ENCODE assay signal across 15 mouse cellular contexts in the genomic region with DNA sequence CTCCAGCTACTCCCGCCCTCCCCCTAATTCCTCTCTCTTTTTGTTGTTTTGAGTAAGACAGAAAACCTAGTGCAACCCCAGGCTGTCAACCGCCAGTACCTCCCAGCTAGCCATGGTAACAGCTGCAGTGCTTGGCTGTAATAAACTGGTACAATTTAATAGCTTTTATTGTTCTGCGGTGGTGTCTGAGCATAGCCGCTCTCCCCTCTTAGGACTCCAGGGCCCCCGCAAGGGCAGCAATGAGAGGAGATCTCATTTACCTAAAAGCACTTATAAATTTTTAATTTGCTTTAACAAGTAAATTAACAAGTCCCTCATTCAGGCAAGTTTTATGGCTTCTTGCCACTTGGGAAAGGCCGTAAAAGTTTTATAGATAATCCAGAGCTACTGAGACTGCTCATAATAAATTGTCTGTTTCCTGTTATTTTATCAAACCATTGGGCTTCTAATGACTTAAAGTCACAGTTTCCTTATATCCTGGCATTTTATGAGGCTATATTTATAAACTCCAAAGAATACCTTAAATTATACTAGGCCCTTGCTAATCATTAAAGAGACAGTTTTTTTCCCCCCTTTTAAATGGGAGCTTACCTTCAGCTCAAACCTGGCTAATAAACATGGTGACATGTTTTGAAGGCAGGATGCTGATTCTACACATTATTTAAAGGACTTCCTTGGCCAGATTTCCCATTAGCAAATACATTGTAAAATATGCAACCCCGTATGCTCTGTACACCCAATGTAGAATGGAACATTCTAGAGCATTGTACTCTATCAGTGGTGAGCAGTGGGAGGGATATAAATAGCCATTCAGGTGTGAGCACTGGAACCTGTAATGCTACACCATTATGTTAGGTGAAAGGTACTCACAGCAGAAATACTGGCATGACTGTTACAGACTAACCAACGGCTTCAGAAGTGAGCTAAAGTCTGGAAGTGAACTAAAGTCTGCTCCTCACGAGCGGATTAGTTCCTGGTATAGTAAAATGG.
A peak's percentile ranks its signal among the peaks of the same experiment; 100 is the strongest.
DNase-seq lines count a peak whose midpoint lies in the region; ATAC-seq and TF ChIP-seq lines count a peak whose summit lies in the region.
"Had no signal": no experiment of that assay in that cellular context is flagged by ENCODE, and none has a peak within 500 bp of the region (broad histone marks: within the 10 kb centered on the region; RNA-seq: fewer than 3 reads in every experiment).

No protein-coding gene starts in this region.

- no peaks in the 10 kb centered on the region for H3K9me3 ChIP-seq in hindbrain, postnatal 0 days (ENCODE audit: low read length)
- H3K9me3 ChIP-seq in hindbrain, embryonic 12.5 days (replicated peaks), result no peaks in the 10 kb centered on the region
- no peaks in the 10 kb centered on the region for H3K9me3 ChIP-seq in liver, embryonic 11.5 days (ENCODE audit: control insufficient read depth, low read length)
- H3K9me3 ChIP-seq: embryonic facial prominence, embryonic 13.5 days had no signal

- no peak overlapping the region for H3K9ac ChIP-seq in hindbrain, postnatal 0 days (replicated peaks; ENCODE audit: low read length)
- no peak overlapping the region for H3K9ac ChIP-seq in hindbrain, embryonic 12.5 days
- H3K9ac ChIP-seq in liver, embryonic 11.5 days (ENCODE audit: low read depth, low read length), result no peak overlapping the region
- H3K9ac ChIP-seq: embryonic facial prominence, embryonic 13.5 days; hindbrain, embryonic 14.5 days had no signal

- no peak for ATAC-seq in hindbrain, postnatal 0 days
- no peak for ATAC-seq in hindbrain, embryonic 12.5 days (ENCODE audit: low FRiP score)
- ATAC-seq in liver, embryonic 11.5 days (replicated peaks; ENCODE audit: low FRiP score), result no peak
- ATAC-seq: forebrain, embryonic 16.5 days had no signal

- DNase-seq in hindbrain, postnatal 0 days (ENCODE audit: low spot score), result peak; percentile 34
- peak; percentile 69 for DNase-seq in hindlimb bud, embryonic 11.5 days (ENCODE audit: extremely low spot score, low read depth, low spot score)
- peak; percentile 40 for DNase-seq in kidney, postnatal 14 days
- DNase-seq in adrenal gland, adult 2 months, result no peak
- no peak for DNase-seq in urinary bladder, postnatal 36 days (ENCODE audit: low spot score in 2 of 2)
- DNase-seq in liver, embryonic 11.5 days (ENCODE audit: low spot score), result no peak
- DNase-seq: cerebellum, adult 2 months; gastrocnemius, postnatal 36 days; lung, adult 2 months had no signal

- no peaks in the 10 kb centered on the region for H3K36me3 ChIP-seq in hindbrain, postnatal 0 days (ENCODE audit: insufficient read depth, low read length)
- no peaks in the 10 kb centered on the region for H3K36me3 ChIP-seq in hindbrain, embryonic 12.5 days
- no peaks in the 10 kb centered on the region for H3K36me3 ChIP-seq in myocyte (ENCODE audit: control insufficient read depth, insufficient read depth)
- no peaks in the 10 kb centered on the region for H3K36me3 ChIP-seq in liver, embryonic 11.5 days (ENCODE audit: control insufficient read depth, insufficient read depth, low read length)
- H3K36me3 ChIP-seq: G1E had no signal

- H3K79me2 ChIP-seq in myocyte (ENCODE audit: control insufficient read depth, insufficient read depth), result no peaks in the 10 kb centered on the region

- TF ChIP-seq POLR2A in myocyte (IDR thresholded peaks at IDR 0.05; ENCODE audit: insufficient read length, low read depth), result no peak

- TF ChIP-seq CTCF in hindbrain, postnatal 0 days (IDR thresholded peaks at IDR 0.05; ENCODE audit: low read depth), result no peak

- H3ac ChIP-seq in myocyte (ENCODE audit: control insufficient read depth, insufficient read length), result no peak overlapping the region

- H3K4me1 ChIP-seq in hindbrain, postnatal 0 days (ENCODE audit: insufficient read depth, low read length), result peaks cover 6% of the 10 kb centered on the region; the same call in 1 of the 2 replicates
- H3K4me1 ChIP-seq in hindbrain, embryonic 12.5 days, result peaks cover 23% of the 10 kb centered on the region
- no peaks in the 10 kb centered on the region for H3K4me1 ChIP-seq in liver, embryonic 11.5 days (replicated peaks; ENCODE audit: control insufficient read depth, insufficient read depth, low read length)

- H3K4me2 ChIP-seq in hindbrain, postnatal 0 days (ENCODE audit: low read depth, low read length), result no peak overlapping the region
- H3K4me2 ChIP-seq in hindbrain, embryonic 12.5 days (replicated peaks), result no peak overlapping the region
- H3K4me2 ChIP-seq in myocyte (ENCODE audit: low read depth), result peak overlapping the region; percentile 27
- no peak overlapping the region for H3K4me2 ChIP-seq in liver, embryonic 11.5 days
- H3K4me2 ChIP-seq: embryonic facial prominence, embryonic 13.5 days; hindbrain, embryonic 14.5 days had no signal

- no peak overlapping the region for H3K27ac ChIP-seq in hindbrain, postnatal 0 days
- H3K27ac ChIP-seq in hindbrain, embryonic 12.5 days, result no peak overlapping the region
- H3K27ac ChIP-seq in liver, embryonic 11.5 days (ENCODE audit: low read depth, low read length), result no peak overlapping the region
- H3K27ac ChIP-seq: embryonic facial prominence, embryonic 13.5 days; hindbrain, embryonic 14.5 days had no signal

- H3K27me3 ChIP-seq in hindbrain, postnatal 0 days (ENCODE audit: insufficient read depth, low read length), result no peaks in the 10 kb centered on the region
- H3K27me3 ChIP-seq in hindbrain, embryonic 12.5 days, result no peaks in the 10 kb centered on the region
- H3K27me3 ChIP-seq in myocyte (ENCODE audit: control insufficient read depth, insufficient read depth, insufficient read length), result no peaks in the 10 kb centered on the region
- no peaks in the 10 kb centered on the region for H3K27me3 ChIP-seq in liver, embryonic 11.5 days (replicated peaks; ENCODE audit: control insufficient read depth, insufficient read depth, low read length)
- H3K27me3 ChIP-seq: embryonic facial prominence, embryonic 13.5 days had no signal

- 62% methylated on average over 10 of the region's 10 CpGs for WGBS in hindbrain, postnatal 0 days
- 71% methylated on average over 10 of the region's 10 CpGs for WGBS in hindbrain, embryonic 12.5 days
- 83% methylated on average over 10 of the region's 10 CpGs for WGBS in liver, embryonic 11.5 days

- H3K4me3 ChIP-seq in hindbrain, postnatal 0 days (ENCODE audit: low read length), result no peak overlapping the region
- H3K4me3 ChIP-seq in hindbrain, embryonic 12.5 days, result no peak overlapping the region
- no peak overlapping the region for H3K4me3 ChIP-seq in myocyte
- no peak overlapping the region for H3K4me3 ChIP-seq in liver, embryonic 11.5 days (ENCODE audit: low read depth, low read length)
- H3K4me3 ChIP-seq: embryonic facial prominence, embryonic 13.5 days had no signal

TF ChIP-seq in myocyte, 11 proteins besides CTCF, POLR2A, EP300 and RAD21:
- TF ChIP-seq CEBPB (IDR thresholded peaks at IDR 0.05; ENCODE audit: insufficient read depth, poor library complexity, severe bottlenecking) (no peak), MYOG (IDR thresholded peaks at IDR 0.05; ENCODE audit: control insufficient read depth in 1 of 3, insufficient read depth in 1 of 3, insufficient read length in 2 of 3, low read depth in 2 of 3) (peak in 2 of 3 experiments; percentile 14 to 46), MYOD1 (IDR thresholded peaks at IDR 0.05; ENCODE audit: control insufficient read depth in 1 of 3, insufficient read length in 2 of 3, low read depth in 2 of 3) (peak in 2 of 3 experiments; percentile 79 to 81)

Comparison
In these comparisons a context has a peak if more than half of its experiments do, and no peak if none do; other contexts are left out.
1. DNase-seq: peak in hindbrain, postnatal 0 days (single experiment), hindlimb bud, embryonic 11.5 days (single experiment) and kidney, postnatal 14 days (single experiment); none in adrenal gland, adult 2 months (single experiment), urinary bladder, postnatal 36 days (0 of 2) and liver, embryonic 11.5 days (single experiment).